Mouse (Mus musculus) G1E (cell line): ENCODE data around the gene 9230112D13Rik.

Experiments used
- CTCF ChIP-seq: IDR thresholded peaks from 2 replicates; pipeline ENCODE4 v1.5.1; 2012; ENCODE audit warnings: low read depth, low read length, inconsistent platforms, mixed read lengths
- GATA1 ChIP-seq: IDR thresholded peaks from 2 replicates; pipeline ENCODE4 v1.6.1; 2012; ENCODE audit warnings: borderline replicate concordance, low read length, inconsistent platforms, mixed read lengths
- POLR2AphosphoS5 ChIP-seq: IDR thresholded peaks from 2 replicates; pipeline ENCODE4 v1.6.1; 2012; ENCODE audit warnings: low read depth, low read length, inconsistent platforms; ENCODE audit not compliant: insufficient replicate concordance

- TF ChIP-seq CTCF: no peak
- TF ChIP-seq GATA1: no peak
- TF ChIP-seq POLR2AphosphoS5: no peak
Measured at GRCm38 (mm10) chr14:34544001-34544400, 21.4 kb upstream of the 9230112D13Rik start.
